Mouse (Mus musculus) heart, embryonic 15.5 days (tissue): Measurements from ENCODE around the gene Aldh3b2. TPM values are rescaled to one million over a fixed set of nuclear protein-coding genes. Genes with fewer than 3 reads are reported as not detected.

Experiments
- ATAC-seq: fragments of 200-750 bp; cut with Nextera tagmentation; replicated peaks from 2 replicates; pipeline ENCODE4 v1.8.0; 2017; ENCODE audit warnings: low read depth, moderate TSS enrichment; ENCODE audit not compliant: insufficient number of reproducible peaks, insufficient read depth, low FRiP score
- H3K27ac ChIP-seq: fragments of 300-500 bp; sonication (generic); 2 replicates; pipeline ENCODE4 v1.5.1; 2015; ENCODE audit warnings: mild to moderate bottlenecking, inconsistent platforms
- H3K27me3 ChIP-seq: fragments of 300-500 bp; sonication (generic); 2 replicates; pipeline ENCODE4 v1.6.1; 2015; ENCODE audit warnings: inconsistent platforms
- H3K36me3 ChIP-seq: fragments of 300-500 bp; sonication (generic); 2 replicates; pipeline ENCODE4 v1.6.1; 2015; ENCODE audit warnings: mild to moderate bottlenecking, inconsistent platforms
- H3K4me1 ChIP-seq: fragments of 300-500 bp; sonication (generic); replicated peaks from 2 replicates; pipeline ENCODE4 v1.6.1; 2015; ENCODE audit warnings: inconsistent platforms
- H3K4me2 ChIP-seq: fragments of 300-500 bp; sonication (generic); 2 replicates; pipeline ENCODE4 v1.6.1; 2015; ENCODE audit warnings: inconsistent platforms, mild to moderate bottlenecking, moderate library complexity
- H3K4me3 ChIP-seq: fragments of 300-500 bp; sonication (generic); 2 replicates; pipeline ENCODE4 v1.5.1; 2015; ENCODE audit warnings: mild to moderate bottlenecking, inconsistent platforms
- H3K9ac ChIP-seq: fragments of 300-500 bp; sonication (generic); 2 replicates; pipeline ENCODE4 v1.6.1; 2015; ENCODE audit warnings: mild to moderate bottlenecking, inconsistent platforms
- H3K9me3 ChIP-seq: fragments of 300-500 bp; sonication (generic); replicated peaks from 2 replicates; pipeline ENCODE4 v1.6.1; 2016; ENCODE audit warnings: inconsistent platforms
- WGBS: fragments of 180-500 bp; shearing (Covaris S2); methylation state at CpG from one replicate; pipeline ENCODE4 v1.1.7; 2015; ENCODE audit warnings: mixed read lengths; 5-methylcytosine and 5-hydroxymethylcytosine counted together
- polyA plus RNA-seq: library from polyadenylated mRNA; unstranded; fragments of >200 nt; fragmentation: Nextera tagmentation; extraction: Ambion mirVana; gene quantifications from 2 replicates; pipeline ENCODE4 v1.2.1, GENCODE M21; 2015

Aldh3b2 gene
- polyA plus RNA-seq, 1 experiment from 2014 or later: 0.16 TPM

DNA sequence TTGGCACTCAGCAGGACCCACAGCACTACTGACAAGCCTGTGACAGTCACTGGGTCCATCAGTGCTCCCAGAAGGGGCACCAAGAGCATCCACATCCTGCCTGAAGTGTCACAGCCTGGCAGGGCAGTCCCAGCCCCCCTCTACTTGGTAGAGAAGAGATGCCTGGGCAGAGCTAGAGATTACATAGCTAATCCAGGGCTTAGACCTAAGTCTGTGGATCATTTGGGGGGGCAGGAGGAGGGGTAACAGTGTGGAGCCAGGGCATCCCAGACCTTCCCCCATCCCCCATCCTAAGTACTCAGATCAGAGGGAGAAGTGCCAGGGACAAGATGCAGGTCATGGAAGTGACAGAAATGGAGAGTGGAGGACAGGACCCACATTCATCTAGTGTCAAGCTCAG, 42.7 kb downstream of the Aldh3b2 start:
- Histone ChIP-seq H3K4me1 (peaks cover 25% of the 10 kb centered on the region), H3K27me3 (no peaks in the 10 kb centered on the region), H3K27ac (no peak overlapping the region), H3K9me3 (no peaks in the 10 kb centered on the region), H3K36me3 (peaks cover 8% of the 10 kb centered on the region; the same call in 1 of the 2 replicates), H3K9ac (no peak overlapping the region), H3K4me3 (no peak overlapping the region), H3K4me2 (no peak overlapping the region)
- ATAC-seq: no peak

- H3K4me2 ChIP-seq: no peak overlapping the region
- no peak overlapping the region for H3K27ac ChIP-seq
- H3K4me3 ChIP-seq: no peak overlapping the region
- 47% methylated on average over 5 of the region's 5 CpGs for WGBS
- no peaks in the 10 kb centered on the region for H3K27me3 ChIP-seq
- ATAC-seq: no peak
- no peaks in the 10 kb centered on the region for H3K9me3 ChIP-seq
- peaks cover 25% of the 10 kb centered on the region for H3K4me1 ChIP-seq
- no peaks in the 10 kb centered on the region for H3K36me3 ChIP-seq
- no peak overlapping the region for H3K9ac ChIP-seq
These were observed 43.5 kb downstream of the Aldh3b2 start for GRCm38 (mm10) chr19:4015635-4016034.

DNA sequence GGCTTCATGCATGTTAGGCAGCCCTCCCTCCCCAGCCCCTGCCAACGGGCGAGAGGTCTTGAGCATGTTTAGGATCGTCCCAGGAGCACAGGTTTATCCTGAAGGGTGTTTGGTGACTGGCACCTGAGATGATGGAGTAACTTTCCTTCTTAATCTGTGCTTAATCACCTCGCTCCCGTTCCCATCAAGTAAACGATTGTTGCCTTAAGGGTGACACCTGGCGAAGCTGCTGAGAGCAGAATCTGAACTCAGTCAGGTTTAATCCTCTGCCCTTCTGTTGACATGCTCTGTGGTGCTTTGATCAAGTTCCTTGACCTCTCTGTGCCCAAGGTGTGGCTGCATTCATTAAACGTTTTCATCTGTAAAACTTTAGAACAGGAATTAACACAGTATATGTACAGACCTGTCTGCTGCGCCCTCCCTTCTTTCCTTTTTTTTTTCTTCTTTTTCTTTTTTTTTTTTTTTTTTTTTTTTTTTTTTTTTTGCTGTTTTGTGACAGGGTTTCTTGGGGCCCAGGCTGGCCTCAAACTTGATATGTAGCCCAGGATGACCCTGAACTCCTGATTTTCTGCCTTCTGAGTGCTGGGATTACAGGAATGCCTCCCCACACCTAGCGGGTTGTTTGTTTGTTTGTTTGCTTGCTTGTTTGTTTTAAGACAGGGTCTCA, 45.9 kb downstream of the Aldh3b2 start:
- no peaks in the 10 kb centered on the region for H3K9me3 ChIP-seq
- 64% methylated on average over 10 of the region's 10 CpGs for WGBS
- H3K4me1 ChIP-seq: peaks cover 11% of the 10 kb centered on the region
- H3K36me3 ChIP-seq: no peaks in the 10 kb centered on the region
- no peak for ATAC-seq
- H3K9ac ChIP-seq: no peak overlapping the region
- H3K4me3 ChIP-seq: no peak overlapping the region
- no peaks in the 10 kb centered on the region for H3K27me3 ChIP-seq
- H3K4me2 ChIP-seq: no peak overlapping the region
- H3K27ac ChIP-seq: no peak overlapping the region

- no peak overlapping the region for H3K4me3 ChIP-seq
- no peaks in the 10 kb centered on the region for H3K9me3 ChIP-seq
- H3K27ac ChIP-seq: no peak overlapping the region
- no peaks in the 10 kb centered on the region for H3K27me3 ChIP-seq
- 29% methylated on average over 18 of the region's 18 CpGs for WGBS
- ATAC-seq: peak; percentile 81
- no peaks in the 10 kb centered on the region for H3K36me3 ChIP-seq
- H3K4me1 ChIP-seq: peaks cover 8% of the 10 kb centered on the region; the same call in 1 of the 2 replicates
- no peak overlapping the region for H3K4me2 ChIP-seq
- H3K9ac ChIP-seq: no peak overlapping the region
These were observed 46.8 kb downstream of the Aldh3b2 start for GRCm38 (mm10) chr19:4018743-4019583.

DNA sequence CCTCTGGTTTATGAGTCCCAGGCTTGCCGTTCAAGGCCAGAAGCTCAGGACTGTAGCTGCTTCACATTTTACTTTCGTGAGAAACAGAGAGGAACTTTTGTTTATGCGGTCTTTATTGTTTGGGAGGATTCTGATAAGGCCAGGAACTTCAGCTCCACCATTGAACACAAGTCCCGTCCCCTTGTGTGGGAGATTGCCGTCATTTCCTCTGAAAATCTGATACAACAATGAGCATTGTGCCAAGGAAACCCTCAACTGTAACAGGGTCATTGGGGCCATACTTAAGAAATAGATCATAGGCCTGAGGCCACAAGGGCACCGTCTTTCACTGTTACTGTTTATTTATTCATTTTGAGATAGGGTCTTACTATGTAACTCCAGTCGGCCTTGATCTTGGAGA, 51.1 kb downstream of the Aldh3b2 start:
- Histone ChIP-seq H3K27me3 (no peaks in the 10 kb centered on the region), H3K4me1 (peaks cover 8% of the 10 kb centered on the region; the same call in 1 of the 2 replicates), H3K4me3 (no peak overlapping the region), H3K4me2 (no peak overlapping the region), H3K27ac (no peak overlapping the region), H3K9me3 (no peaks in the 10 kb centered on the region; the same call in 1 of the 2 replicates), H3K9ac (no peak overlapping the region), H3K36me3 (no peaks in the 10 kb centered on the region)
- 69% methylated on average over 7 of the region's 7 CpGs for WGBS
- no peak for ATAC-seq

- H3K9ac ChIP-seq: no peak overlapping the region
- no peak overlapping the region for H3K27ac ChIP-seq
- no peak for ATAC-seq
- H3K4me3 ChIP-seq: no peak overlapping the region
- no peak overlapping the region for H3K4me2 ChIP-seq
- H3K4me1 ChIP-seq: no peaks in the 10 kb centered on the region
- no peaks in the 10 kb centered on the region for H3K36me3 ChIP-seq
- H3K27me3 ChIP-seq: no peaks in the 10 kb centered on the region
- H3K9me3 ChIP-seq: no peaks in the 10 kb centered on the region; the same call in 1 of the 2 replicates
These were observed 55.4 kb downstream of the Aldh3b2 start for GRCm38 (mm10) chr19:4027576-4027975.

Other genes starting within 250 kb of the Aldh3b2 start
- 19.6 and 20.9 TPM in 2 replicates for gene Kmt5b, start 204.9 kb upstream of the Aldh3b2 start, polyA plus RNA-seq
- 24.9 and 32.0 TPM in 2 replicates for gene Chka, start 120.6 kb upstream of the Aldh3b2 start, polyA plus RNA-seq
- 24.9 and 39.6 TPM in 2 replicates for gene Tcirg1, start 65.2 kb upstream of the Aldh3b2 start, polyA plus RNA-seq
- gene Ndufs8, start 59.6 kb upstream of the Aldh3b2 start, polyA plus RNA-seq: 371 and 387 TPM in 2 replicates
- gene Aldh3b1, start 42.5 kb upstream of the Aldh3b2 start, polyA plus RNA-seq: 1.6 and 4.0 TPM in 2 replicates
- 15.0 and 21.8 TPM in 2 replicates for gene Unc93b1, start 37.1 kb upstream of the Aldh3b2 start, polyA plus RNA-seq
- not detected in 2 replicates for gene Aldh3b3, start 13.7 kb upstream of the Aldh3b2 start, polyA plus RNA-seq
- 11.3 and 12.9 TPM in 2 replicates for gene Acy3, start 14.2 kb downstream of the Aldh3b2 start, polyA plus RNA-seq
- not detected in 2 replicates for gene Tbx10, start 20.4 kb downstream of the Aldh3b2 start, polyA plus RNA-seq
- gene Nudt8, start 28.3 kb downstream of the Aldh3b2 start, polyA plus RNA-seq: 53.0 and 55.9 TPM in 2 replicates
- 4.5 and 5.4 TPM in 2 replicates for gene Gm49405, start 28.3 kb downstream of the Aldh3b2 start, polyA plus RNA-seq
- 72.2 and 80.1 TPM in 2 replicates for gene Doc2g, start 31.0 kb downstream of the Aldh3b2 start, polyA plus RNA-seq
- gene Ndufv1, start 40.5 kb downstream of the Aldh3b2 start, polyA plus RNA-seq: 513 and 534 TPM in 2 replicates
- gene Gstp1, start 65.7 kb downstream of the Aldh3b2 start, polyA plus RNA-seq: 387 and 406 TPM in 2 replicates
- gene Gstp2, start 73.7 kb downstream of the Aldh3b2 start, polyA plus RNA-seq: 9.2 and 11.1 TPM in 2 replicates
- gene Gstp3, start 87.2 kb downstream of the Aldh3b2 start, polyA plus RNA-seq: 0.30 and 0.93 TPM in 2 replicates
- not detected in 2 replicates for gene Cabp2, start 109.2 kb downstream of the Aldh3b2 start, polyA plus RNA-seq
- 63.6 and 81.7 TPM in 2 replicates for gene Cdk2ap2, start 124.9 kb downstream of the Aldh3b2 start, polyA plus RNA-seq
- gene Pitpnm1, start 127.7 kb downstream of the Aldh3b2 start, polyA plus RNA-seq: 17.2 and 26.5 TPM in 2 replicates
- 78.1 and 92.5 TPM in 2 replicates for gene Aip, start 153.5 kb downstream of the Aldh3b2 start, polyA plus RNA-seq
- 0.04 TPM in 1 of 2 replicates, not detected in the other for gene Gpr152, start 167.5 kb downstream of the Aldh3b2 start, polyA plus RNA-seq
- not detected in 2 replicates for gene Cabp4, start 171.7 kb downstream of the Aldh3b2 start, polyA plus RNA-seq
- 114 and 137 TPM in 2 replicates for gene Coro1b, start 176.3 kb downstream of the Aldh3b2 start, polyA plus RNA-seq
- gene Ptprcap, start 181.3 kb downstream of the Aldh3b2 start, polyA plus RNA-seq: 3.6 and 33.8 TPM in 2 replicates
- gene Rps6kb2, start 191.0 kb downstream of the Aldh3b2 start, polyA plus RNA-seq: 42.2 and 46.1 TPM in 2 replicates
- 12.3 TPM in 2 replicates for gene Carns1, start 203.2 kb downstream of the Aldh3b2 start, polyA plus RNA-seq
- gene Tbc1d10c, start 219.0 kb downstream of the Aldh3b2 start, polyA plus RNA-seq: 3.0 and 14.9 TPM in 2 replicates
- gene Ppp1ca, start 219.7 kb downstream of the Aldh3b2 start, polyA plus RNA-seq: 666 and 734 TPM in 2 replicates
- gene Rad9a, start 229.3 kb downstream of the Aldh3b2 start, polyA plus RNA-seq: 17.3 and 24.1 TPM in 2 replicates
- 0.96 and 1.9 TPM in 2 replicates for gene Clcf1, start 241.9 kb downstream of the Aldh3b2 start, polyA plus RNA-seq
- gene AC109138.7, start 242.0 kb downstream of the Aldh3b2 start, polyA plus RNA-seq: not detected in 2 replicates